Mouse (Mus musculus) stomach, postnatal 0 days (tissue): ENCODE measurements around the gene Olfr370.

Source experiments
- CTCF ChIP-seq: IDR thresholded peaks from 2 replicates; pipeline ENCODE4 v1.5.1; 2016; ENCODE audit warnings: antibody characterized with exemption, low read depth, mild to moderate bottlenecking, moderate library complexity
- EP300 ChIP-seq: optimal IDR thresholded peaks from 2 replicates; pipeline ENCODE3; 2016; ENCODE audit warnings: antibody characterized with exemption

DNA sequence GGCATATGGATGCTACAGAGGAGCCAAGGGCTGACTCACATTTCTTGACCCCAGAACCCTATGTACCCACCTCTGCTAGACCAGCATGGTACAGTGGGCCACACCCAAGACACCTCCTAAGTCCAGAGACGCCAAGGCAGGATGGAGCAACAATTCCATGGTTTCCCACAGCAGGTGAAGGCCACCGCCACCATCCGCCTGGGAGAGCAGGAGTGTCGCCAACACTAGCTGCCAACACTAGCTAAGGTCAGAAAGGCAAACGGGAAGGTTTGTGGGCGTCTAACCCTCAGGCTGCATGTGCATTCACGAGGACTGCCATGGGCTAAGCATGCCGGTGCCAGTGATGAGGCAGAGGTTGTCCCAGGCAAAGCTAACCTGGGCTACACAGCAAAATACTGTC lies 46.6 kb downstream of the Olfr370 start:
- no peak for TF ChIP-seq CTCF
- TF ChIP-seq EP300: no peak
